Mouse (Mus musculus) ES-Bruce4 (cell line): Measurements from ENCODE around the gene Shroom3.

ENCODE experiments used
- CTCF ChIP-seq: IDR thresholded peaks from one replicate; pipeline ENCODE4 v1.8.1; 2011; ENCODE audit warnings: low read depth, low read length
- EP300 ChIP-seq: IDR thresholded peaks from 2 replicates; pipeline ENCODE4 v1.6.1; 2011; ENCODE audit warnings: low read depth, low read length; ENCODE audit not compliant: insufficient read depth
- POLR2A ChIP-seq: IDR thresholded peaks from one replicate; pipeline ENCODE4 v1.8.1; 2011; ENCODE audit warnings: low read length; ENCODE audit not compliant: insufficient read depth

DNA sequence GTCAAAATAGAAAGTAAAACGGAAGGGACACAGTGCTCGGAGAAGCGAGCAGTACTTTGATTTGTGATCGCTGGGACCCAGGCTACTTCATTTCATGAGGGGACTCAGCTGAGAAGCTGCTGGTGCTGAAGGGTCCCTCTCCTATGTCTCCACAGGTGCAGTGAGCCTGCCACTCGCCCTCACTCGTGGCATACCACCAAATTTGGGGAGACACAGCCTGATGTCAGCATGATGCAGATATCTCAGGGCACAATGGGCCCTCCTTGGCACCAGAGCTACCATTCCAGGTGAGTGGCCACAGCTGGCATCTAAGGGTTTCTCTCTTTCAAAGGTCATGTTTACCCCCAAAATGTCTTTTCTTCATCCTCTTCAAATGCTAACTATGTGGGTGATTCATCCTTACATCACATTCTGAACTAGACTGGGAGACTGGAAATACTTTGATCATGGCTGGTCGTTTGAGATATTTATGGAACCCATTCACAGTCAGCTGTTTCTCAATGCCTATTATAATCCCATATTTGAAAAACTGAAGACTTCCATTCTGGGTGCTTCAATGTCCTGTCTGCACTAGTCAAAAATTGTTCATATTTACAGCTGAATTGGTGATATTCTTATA, 250.5 kb downstream of the Shroom3 start:
- TF ChIP-seq CTCF (no peak), POLR2A (no peak), EP300 (no peak)
